Mouse (Mus musculus) gastrocnemius, adult 8-10 months (tissue): ENCODE measurements around the gene March9. TPM values are rescaled to one million over a fixed set of nuclear protein-coding genes. Genes with fewer than 3 reads are reported as not detected.

Source experiments
- DNase-seq, 2 experiments: peaks; one replicate each; pipeline ENCODE4 v3.0.0; 2022; ENCODE audit warnings: low spot score in 2 of 2
- total RNA-seq, 4 experiments: library from RNA; stranded (reverse); gene quantifications; 2 replicates each; pipeline ENCODE4 v1.2.4; 2022

The March9 gene
- total RNA-seq, result 1 to 10 TPM in 1 of 4 experiments, under 1 TPM in 3; 0.17 to 1.3 (median 0.76) TPM

GRCm38 (mm10) chr10:127059968-127060916 is at the start of gene March9:
March9 (minus strand) TSS chr10:127060184.
- no peak for DNase-seq

- no peak for DNase-seq
Measured at GRCm38 (mm10) chr10:127108262-127108583, 48.2 kb upstream of the March9 start.

GRCm38 (mm10) chr10:127107563-127108261 is 47.7 kb upstream of the March9 start:
- DNase-seq, result no peak

GRCm38 (mm10) chr10:127103631-127104030 is 43.6 kb upstream of the March9 start:
- no peak for DNase-seq

GRCm38 (mm10) chr10:127101151-127101550 is 41.2 kb upstream of the March9 start:
- no peak for DNase-seq

- no peak for DNase-seq
Measured at GRCm38 (mm10) chr10:127100414-127100813, 40.4 kb upstream of the March9 start.

- no peak for DNase-seq
Measured at GRCm38 (mm10) chr10:127099868-127100267, 39.9 kb upstream of the March9 start.

GRCm38 (mm10) chr10:127099191-127099590 is 39.2 kb upstream of the March9 start:
- no peak for DNase-seq

GRCm38 (mm10) chr10:127098514-127098913 is 38.5 kb upstream of the March9 start:
- DNase-seq, result no peak

GRCm38 (mm10) chr10:127094382-127094802 is 34.4 kb upstream of the March9 start:
- DNase-seq, result no peak

- DNase-seq, result no peak
Measured at GRCm38 (mm10) chr10:127092742-127093141, 32.8 kb upstream of the March9 start.

GRCm38 (mm10) chr10:127091507-127092396 is 31.8 kb upstream of the March9 start:
- DNase-seq, result no peak

- DNase-seq, result no peak
Measured at GRCm38 (mm10) chr10:127090560-127091411, 30.8 kb upstream of the March9 start.

GRCm38 (mm10) chr10:127085633-127086032 is 25.6 kb upstream of the March9 start:
- DNase-seq, result no peak

GRCm38 (mm10) chr10:127085052-127085451 is 25.1 kb upstream of the March9 start:
- no peak for DNase-seq

GRCm38 (mm10) chr10:127083915-127084306 is 23.9 kb upstream of the March9 start:
- DNase-seq, result no peak

- no peak for DNase-seq
Measured at GRCm38 (mm10) chr10:127083292-127083914, 23.4 kb upstream of the March9 start.

- no peak for DNase-seq
Measured at GRCm38 (mm10) chr10:127081996-127082620, 22.1 kb upstream of the March9 start.
